Mouse (Mus musculus) lung, postnatal 0 days (tissue): Measurements from ENCODE around the gene Lyzl6. TPM values are rescaled to one million over a fixed set of nuclear protein-coding genes. Genes with fewer than 3 reads are reported as not detected.

ENCODE experiments used
- ATAC-seq: fragments of 200-750 bp; cut with Nextera tagmentation; 2 replicates; pipeline ENCODE4 v1.8.0; 2017; ENCODE audit warnings: moderate library complexity
- DNase-seq: peaks from one replicate; pipeline ENCODE4 v3.0.0-alpha.2; 2016; ENCODE audit warnings: low spot score
- H3K27ac ChIP-seq: fragments of 300-500 bp; sonication (generic); 2 replicates; pipeline ENCODE4 v1.5.1; 2014; ENCODE audit warnings: antibody characterized with exemption, mild to moderate bottlenecking, low read length, mixed read lengths
- H3K27me3 ChIP-seq: fragments of 300-500 bp; sonication (generic); replicated peaks from 2 replicates; pipeline ENCODE4 v1.6.1; 2014; ENCODE audit warnings: low read length, mixed read lengths; ENCODE audit not compliant: insufficient read depth
- H3K36me3 ChIP-seq: fragments of 300-500 bp; sonication (generic); 2 replicates; pipeline ENCODE4 v1.6.1; 2014; ENCODE audit warnings: low read length, mixed read lengths; ENCODE audit not compliant: insufficient read depth
- H3K4me1 ChIP-seq: fragments of 300-500 bp; sonication (generic); 2 replicates; pipeline ENCODE4 v1.6.1; 2014; ENCODE audit warnings: antibody characterized with exemption, low read depth, low read length, mixed read lengths; ENCODE audit not compliant: insufficient read depth
- H3K4me2 ChIP-seq: fragments of 300-500 bp; sonication (generic); replicated peaks from 2 replicates; pipeline ENCODE4 v1.6.1; 2014; ENCODE audit warnings: low read depth, mild to moderate bottlenecking, low read length, moderate library complexity, mixed read lengths
- H3K4me3 ChIP-seq: fragments of 300-500 bp; sonication (generic); 2 replicates; pipeline ENCODE4 v1.5.1; 2014; ENCODE audit warnings: low read depth, low read length
- H3K9ac ChIP-seq: fragments of 300-500 bp; sonication (generic); replicated peaks from 2 replicates; pipeline ENCODE4 v1.6.1; 2014; ENCODE audit warnings: low read depth, mild to moderate bottlenecking
- H3K9me3 ChIP-seq: fragments of 300-500 bp; sonication (generic); 2 replicates; pipeline ENCODE4 v1.6.1; 2016; ENCODE audit warnings: low read length, mixed read lengths
- CTCF ChIP-seq: IDR thresholded peaks from 2 replicates; pipeline ENCODE4 v1.5.1; 2016; ENCODE audit warnings: antibody characterized with exemption, mild to moderate bottlenecking
- EP300 ChIP-seq: IDR thresholded peaks from 2 replicates; pipeline ENCODE4 v1.6.1; 2016; ENCODE audit warnings: antibody characterized with exemption, mild to moderate bottlenecking, control low read depth
- WGBS: fragments of 180-500 bp; shearing (Covaris S2); extraction: QIAGEN DNeasy Blood & Tissue Kit; methylation state at CpG from one replicate; pipeline ENCODE4 v1.1.7; 2014; 5-methylcytosine and 5-hydroxymethylcytosine counted together
- polyA plus RNA-seq: library from polyadenylated mRNA; unstranded; fragments of >200 nt; fragmentation: Nextera tagmentation; extraction: Ambion mirVana; gene quantifications from 2 replicates; pipeline ENCODE4 v1.2.1, GENCODE M21; 2015

Gene Lyzl6
- polyA plus RNA-seq, 1 experiment from 2014 or later: not detected

DNA sequence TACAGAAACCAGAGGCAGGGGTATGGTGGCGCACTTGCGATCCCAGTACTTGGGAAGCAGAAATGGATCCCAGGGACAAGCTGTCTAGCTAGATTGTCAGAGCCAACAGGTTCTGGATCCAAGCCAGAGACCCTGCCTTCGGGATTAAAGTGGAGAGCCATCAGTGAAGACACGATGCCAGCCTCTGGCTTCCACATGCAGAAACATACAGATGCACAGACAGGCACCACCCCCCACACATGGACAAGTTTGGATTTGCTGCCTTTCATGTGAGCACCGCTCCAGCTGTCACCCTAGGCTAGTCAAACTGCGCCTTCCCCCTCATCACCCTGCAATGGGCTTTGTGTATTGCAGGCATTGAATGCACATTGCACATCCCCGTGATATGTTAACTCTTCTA, 19.5 kb upstream of the Lyzl6 start:
- Histone ChIP-seq H3K4me2 (no peak overlapping the region), H3K4me3 (no peak overlapping the region), H3K27ac (no peak overlapping the region), H3K4me1 (no peaks in the 10 kb centered on the region), H3K9ac (no peak overlapping the region), H3K36me3 (no peaks in the 10 kb centered on the region), H3K27me3 (no peaks in the 10 kb centered on the region), H3K9me3 (no peaks in the 10 kb centered on the region)
- TF ChIP-seq CTCF (no peak), EP300 (no peak)
- no peak for ATAC-seq
- DNase-seq: no peak
- WGBS: 70% methylated on average over 7 of the region's 7 CpGs

DNA sequence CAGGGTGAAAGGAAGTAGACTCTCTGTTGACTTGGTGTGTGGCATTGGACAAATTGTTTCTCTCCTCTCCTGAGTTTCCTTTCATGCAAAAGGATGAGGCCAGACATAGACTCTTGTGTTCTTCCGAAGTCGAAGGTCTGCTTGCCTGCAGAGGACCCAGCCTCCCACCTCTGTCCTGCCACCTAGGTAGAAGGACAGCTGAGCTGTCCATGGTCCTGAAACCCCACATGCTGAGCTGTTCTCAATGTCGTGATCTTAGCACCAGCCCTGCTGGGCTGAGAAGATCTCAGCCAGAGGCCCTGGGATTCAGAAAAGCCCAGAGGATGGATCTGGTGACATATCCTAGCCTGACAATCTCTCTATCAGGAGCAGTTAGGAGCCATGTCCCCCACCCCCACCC, 17.8 kb upstream of the Lyzl6 start:
- 4% methylated on average over 3 of the region's 3 CpGs for WGBS
- no peak overlapping the region for H3K9ac ChIP-seq
- ATAC-seq: no peak
- H3K27me3 ChIP-seq: 0 out of 2 replicates have a peak, but pooled peaks cover 11% of the 10 kb centered on the region
- H3K9me3 ChIP-seq: no peaks in the 10 kb centered on the region
- H3K4me2 ChIP-seq: no peak overlapping the region
- 0 out of 2 replicates have a peak, but pooled peaks have one; percentile 2 for TF ChIP-seq CTCF
- no peak for TF ChIP-seq EP300
- no peak overlapping the region for H3K27ac ChIP-seq
- H3K36me3 ChIP-seq: no peaks in the 10 kb centered on the region
- H3K4me3 ChIP-seq: no peak overlapping the region
- DNase-seq: peak; percentile 55
- H3K4me1 ChIP-seq: no peaks in the 10 kb centered on the region

DNA sequence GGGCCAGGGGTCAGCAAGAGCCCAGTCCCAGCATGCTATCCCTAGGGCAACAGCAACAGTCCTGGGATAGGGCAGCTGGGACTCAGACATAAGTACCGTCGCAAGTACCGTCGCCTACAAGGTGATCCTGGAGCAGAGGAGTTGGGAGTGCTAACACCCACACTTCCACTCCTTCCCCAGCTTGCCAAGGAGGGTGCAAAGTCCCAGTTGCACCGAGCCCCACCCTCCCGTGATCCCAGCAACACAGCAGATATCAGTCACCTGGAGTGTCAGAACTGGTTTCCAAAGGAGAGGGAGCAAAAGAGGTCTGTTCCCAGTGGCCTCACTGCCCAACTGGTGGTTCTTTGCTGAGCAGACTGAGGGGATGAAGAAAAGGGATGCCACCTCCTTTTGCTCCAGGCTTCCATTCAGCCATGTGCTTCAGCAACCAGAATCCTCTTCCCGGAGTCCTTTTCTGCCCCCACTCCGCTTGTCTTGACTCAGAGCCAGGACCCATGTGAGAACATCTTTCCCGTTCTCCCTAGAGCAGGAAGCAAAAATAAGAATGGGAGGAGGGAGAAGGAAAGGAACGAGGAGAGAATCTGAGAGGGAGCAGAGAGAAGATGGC, 14.8 kb upstream of the Lyzl6 start:
- no peak overlapping the region for H3K9ac ChIP-seq
- H3K27me3 ChIP-seq: peaks cover 38% of the 10 kb centered on the region
- ATAC-seq (no peak), DNase-seq (no peak)
- TF ChIP-seq CTCF: no peak
- TF ChIP-seq EP300: no peak
- no peak overlapping the region for H3K27ac ChIP-seq
- no peak overlapping the region for H3K4me2 ChIP-seq
- H3K4me3 ChIP-seq: no peak overlapping the region
- 56% methylated on average over 10 of the region's 10 CpGs for WGBS
- no peaks in the 10 kb centered on the region for H3K36me3 ChIP-seq
- no peaks in the 10 kb centered on the region for H3K4me1 ChIP-seq
- no peaks in the 10 kb centered on the region for H3K9me3 ChIP-seq

DNA sequence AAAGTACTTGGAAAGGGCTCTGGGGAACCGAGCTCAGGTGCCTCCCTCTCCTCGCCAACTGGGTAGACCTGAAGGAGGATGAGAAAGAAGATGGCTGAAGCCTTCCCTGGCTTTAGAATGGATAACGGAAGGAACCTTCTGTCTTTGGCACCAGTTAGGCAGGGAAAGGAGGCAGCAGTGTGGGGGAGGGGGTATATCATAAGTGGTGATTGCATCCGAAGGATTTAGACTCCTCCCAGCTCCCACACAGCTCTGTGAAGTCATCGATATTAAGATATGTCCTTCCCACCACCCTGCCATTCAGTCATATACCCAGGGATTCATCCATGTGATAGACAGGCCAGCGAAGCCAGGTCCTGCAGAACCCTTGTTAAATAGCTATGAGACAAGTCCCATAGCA, 12.7 kb upstream of the Lyzl6 start:
- no peak for ATAC-seq
- Histone ChIP-seq H3K27ac (no peak overlapping the region), H3K4me2 (no peak overlapping the region), H3K9me3 (no peaks in the 10 kb centered on the region), H3K27me3 (peaks cover 51% of the 10 kb centered on the region), H3K9ac (no peak overlapping the region), H3K4me1 (no peaks in the 10 kb centered on the region), H3K36me3 (no peaks in the 10 kb centered on the region), H3K4me3 (no peak overlapping the region)
- TF ChIP-seq EP300: no peak
- TF ChIP-seq CTCF: no peak
- WGBS: 75% methylated on average over 6 of the region's 6 CpGs
- DNase-seq: no peak

DNA sequence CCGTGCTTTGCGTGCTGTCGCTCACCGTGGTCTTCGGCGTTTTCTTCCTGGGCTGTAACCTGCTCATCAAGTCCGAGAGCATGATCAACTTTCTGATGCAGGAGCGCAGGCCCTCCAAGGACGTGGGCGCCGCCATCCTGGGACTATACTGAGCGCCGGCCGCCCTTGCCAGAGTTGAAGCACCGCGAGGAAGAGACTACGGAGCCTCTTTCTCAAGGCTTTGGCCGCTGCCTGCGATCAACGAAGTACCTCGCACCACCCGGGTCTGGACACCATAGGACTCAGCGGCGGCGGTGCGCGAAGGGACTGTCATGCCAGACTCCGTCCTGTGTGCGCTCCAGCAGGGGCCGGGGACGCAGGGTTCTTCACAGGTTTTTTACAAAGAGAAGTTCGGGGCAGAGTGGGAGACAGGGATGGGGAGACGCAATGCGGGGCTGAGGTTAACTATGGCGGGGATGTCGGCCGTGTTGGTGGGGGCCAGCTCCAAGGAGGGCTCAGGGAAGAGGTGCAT, 11.3 kb upstream of the Lyzl6 start:
- Histone ChIP-seq H3K4me3 (peak overlapping the region; percentile 27), H3K27me3 (peaks cover 51% of the 10 kb centered on the region), H3K4me2 (peak overlapping the region; percentile 48), H3K9me3 (no peaks in the 10 kb centered on the region), H3K9ac (no peak overlapping the region), H3K36me3 (no peaks in the 10 kb centered on the region), H3K27ac (no peak overlapping the region), H3K4me1 (no peaks in the 10 kb centered on the region)
- 1% methylated on average over 37 of the region's 37 CpGs for WGBS
- TF ChIP-seq CTCF (no peak), EP300 (no peak)
- DNase-seq (no peak), ATAC-seq (no peak)

DNA sequence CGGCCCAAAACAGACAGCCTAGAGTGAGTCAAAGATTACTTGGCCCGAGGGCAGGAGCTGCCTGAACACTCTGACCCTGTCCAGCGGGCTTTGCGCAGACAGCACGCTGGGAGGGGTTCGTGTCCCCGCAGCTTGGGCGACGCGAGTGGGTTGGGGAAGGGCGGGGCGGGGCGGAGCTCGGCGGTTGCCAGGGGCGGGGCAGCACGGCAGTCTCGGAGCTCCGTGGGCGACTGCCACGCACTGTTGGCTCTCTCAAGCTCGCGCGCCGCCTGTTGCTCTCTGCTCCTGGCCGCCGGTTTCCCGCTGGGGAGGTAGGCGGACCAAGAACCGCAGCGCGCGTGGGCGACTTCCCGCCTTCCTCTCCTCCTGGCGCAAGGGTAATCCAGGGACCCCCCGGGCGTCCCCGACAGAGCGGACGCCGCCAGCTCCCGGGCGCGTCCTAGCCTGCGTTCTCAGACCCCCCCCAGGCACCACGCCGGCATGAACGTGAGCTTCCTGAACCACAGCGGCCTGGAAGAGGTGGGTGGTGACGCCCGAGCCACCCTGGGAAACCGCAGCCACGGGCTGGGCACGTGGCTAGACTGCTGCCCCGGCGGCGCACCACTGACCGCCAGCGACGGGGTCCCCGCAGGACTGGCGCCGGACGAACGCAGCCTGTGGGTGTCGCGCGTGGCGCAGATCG, 10.8 kb upstream of the Lyzl6 start, which contains the start of gene Rprml:
TSS of gene Rprml (plus strand) at position 270 of the 682 bp plus-strand sequence.
- ATAC-seq: no peak; the same call in 1 of the 2 replicates
- Histone ChIP-seq H3K36me3 (no peaks in the 10 kb centered on the region), H3K27me3 (peaks cover 51% of the 10 kb centered on the region), H3K4me3 (peak within 1 kb of the TSS; percentile 27), H3K9me3 (no peaks in the 10 kb centered on the region), H3K9ac (no peak within 1 kb of the TSS), H3K4me1 (no peaks in the 10 kb centered on the region), H3K4me2 (peak within 1 kb of the TSS; percentile 48), H3K27ac (no peak within 1 kb of the TSS)
- TF ChIP-seq CTCF (no peak), EP300 (no peak)
- DNase-seq: no peak
- WGBS: under 1% methylated on average over 67 of the region's 71 CpGs
